Mouse (Mus musculus) myocyte (in vitro differentiated cells): Measurements from ENCODE around the gene Osbpl3. TPM values are rescaled to one million over a fixed set of nuclear protein-coding genes. Genes with fewer than 3 reads are reported as not detected.

Experiments used
- H3K27me3 ChIP-seq: one replicate; pipeline ENCODE4 v1.6.1; 2011; ENCODE audit not compliant: control insufficient read depth, insufficient read depth, insufficient read length
- H3K36me3 ChIP-seq: one replicate; pipeline ENCODE4 v1.6.1; 2011; ENCODE audit not compliant: control insufficient read depth, insufficient read depth
- H3K4me2 ChIP-seq: one replicate; pipeline ENCODE4 v1.6.1; 2011; ENCODE audit warnings: low read depth, control low read depth
- H3K4me3 ChIP-seq: one replicate; pipeline ENCODE4 v1.5.1; 2011; ENCODE audit warnings: mild to moderate bottlenecking, control low read depth, moderate library complexity
- H3K79me2 ChIP-seq: one replicate; pipeline ENCODE4 v1.6.1; 2011; ENCODE audit not compliant: control insufficient read depth, insufficient read depth
- H3ac ChIP-seq: one replicate; pipeline ENCODE4 v1.6.1; 2011; ENCODE audit not compliant: control insufficient read depth, insufficient read length
- CEBPB ChIP-seq: IDR thresholded peaks from 2 replicates; pipeline ENCODE4 v1.6.1; 2011; ENCODE audit warnings: mild to moderate bottlenecking, moderate library complexity; ENCODE audit not compliant: poor library complexity, insufficient read depth, severe bottlenecking
- E2F4 ChIP-seq: IDR thresholded peaks from one replicate; pipeline ENCODE4 v1.6.1; 2011; ENCODE audit warnings: mild to moderate bottlenecking, control low read depth, moderate library complexity; ENCODE audit not compliant: insufficient read depth
- MAX ChIP-seq: IDR thresholded peaks from one replicate; pipeline ENCODE4 v1.6.1; 2011; ENCODE audit warnings: low read depth, mild to moderate bottlenecking, control low read depth
- MYOD1 ChIP-seq, 3 experiments: IDR thresholded peaks; one replicate each; pipeline ENCODE4 v1.6.1; 2011; ENCODE audit warnings: control low read depth in 2 of 3, low read depth in 2 of 3, mild to moderate bottlenecking in 2 of 3, moderate library complexity in 1 of 3; ENCODE audit not compliant: insufficient read length in 2 of 3, control insufficient read depth in 1 of 3
- MYOG ChIP-seq, 3 experiments: IDR thresholded peaks; one replicate each; pipeline ENCODE4 v1.6.1; 2011; ENCODE audit warnings: control low read depth in 2 of 3, low read depth in 2 of 3, mild to moderate bottlenecking in 2 of 3; ENCODE audit not compliant: insufficient read length in 2 of 3, control insufficient read depth in 1 of 3, insufficient read depth in 1 of 3
- POLR2A ChIP-seq: IDR thresholded peaks from one replicate; pipeline ENCODE4 v1.6.1; 2011; ENCODE audit warnings: low read depth, mild to moderate bottlenecking, control low read depth, moderate library complexity; ENCODE audit not compliant: insufficient read length
- POLR2AphosphoS2 ChIP-seq: IDR thresholded peaks from one replicate; pipeline ENCODE4 v1.6.1; 2011; ENCODE audit warnings: low read depth, control low read depth; ENCODE audit not compliant: insufficient read length
- REST ChIP-seq: IDR thresholded peaks from one replicate; pipeline ENCODE4 v1.6.1; 2011; ENCODE audit warnings: mild to moderate bottlenecking, control low read depth, moderate library complexity; ENCODE audit not compliant: insufficient read depth, insufficient read length
- SRF ChIP-seq: IDR thresholded peaks from one replicate; pipeline ENCODE4 v1.6.1; 2011; ENCODE audit warnings: low read depth; ENCODE audit not compliant: control insufficient read depth, insufficient read length
- TCF12 ChIP-seq: IDR thresholded peaks from one replicate; pipeline ENCODE4 v1.6.1; 2011; ENCODE audit warnings: mild to moderate bottlenecking, control low read depth; ENCODE audit not compliant: poor library complexity, insufficient read depth, severe bottlenecking
- TCF3 ChIP-seq: IDR thresholded peaks from one replicate; pipeline ENCODE4 v1.6.1; 2011; ENCODE audit warnings: low read depth, control low read depth; ENCODE audit not compliant: insufficient read length
- USF1 ChIP-seq: IDR thresholded peaks from one replicate; pipeline ENCODE4 v1.6.1; 2011; ENCODE audit warnings: low read depth, mild to moderate bottlenecking, control low read depth, moderate library complexity
- polyA plus RNA-seq: library from polyadenylated mRNA; unstranded; fragments of >200 nt; fragmentation: generic; extraction: Trizol; gene quantifications from one replicate; pipeline ENCODE4 v1.2.1, GENCODE M21; 2012; ENCODE audit warnings: missing spikeins

The Osbpl3 gene
- polyA plus RNA-seq, 1 experiment = 8.9 TPM

DNA sequence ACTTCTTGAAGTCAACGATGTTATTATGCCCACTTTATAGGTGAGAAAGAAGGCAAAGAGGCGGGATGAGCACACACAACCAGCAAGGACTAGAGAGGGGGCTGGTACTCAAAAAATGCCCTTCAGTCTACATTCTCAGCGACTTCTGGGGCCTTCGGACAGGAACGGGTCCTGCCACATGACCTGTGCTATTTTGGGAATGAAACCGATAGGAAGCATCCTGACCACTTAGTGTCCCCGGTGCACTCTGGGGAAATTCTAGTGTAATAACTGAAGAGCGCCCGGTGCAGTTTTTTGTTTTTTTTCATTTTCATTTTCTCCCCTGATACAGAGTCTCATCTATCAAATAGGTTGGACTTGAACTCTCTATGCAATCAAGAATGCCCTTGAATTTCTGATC lies 130.5 kb downstream of the Osbpl3 start:
- H3K4me3 ChIP-seq = no peak overlapping the region
- TF ChIP-seq TCF12 = no peak
- no peak for TF ChIP-seq REST
- TF ChIP-seq TCF3 = no peak
- no peak overlapping the region for H3K4me2 ChIP-seq
- H3ac ChIP-seq = no peak overlapping the region
- H3K79me2 ChIP-seq = no peaks in the 10 kb centered on the region
- H3K27me3 ChIP-seq = no peaks in the 10 kb centered on the region
- H3K36me3 ChIP-seq = no peaks in the 10 kb centered on the region

GRCm38 (mm10) chr6:50322631-50323030 lies 133.4 kb downstream of the Osbpl3 start:
- Histone ChIP-seq H3K4me2 (no peak overlapping the region), H3ac (no peak overlapping the region), H3K4me3 (no peak overlapping the region), H3K36me3 (no peaks in the 10 kb centered on the region), H3K79me2 (no peaks in the 10 kb centered on the region), H3K27me3 (no peaks in the 10 kb centered on the region)
- TF ChIP-seq REST = no peak
- no peak for TF ChIP-seq MYOG (IDR thresholded peaks at IDR 0.05; ENCODE audit: control insufficient read depth in 1 of 3, insufficient read depth in 1 of 3, insufficient read length in 2 of 3, low read depth in 2 of 3)
- no peak for TF ChIP-seq MYOD1 (IDR thresholded peaks at IDR 0.05; ENCODE audit: control insufficient read depth in 1 of 3, insufficient read length in 2 of 3, low read depth in 2 of 3)
- no peak for TF ChIP-seq SRF
- TF ChIP-seq USF1 = no peak
- no peak for TF ChIP-seq POLR2A
- no peak for TF ChIP-seq MAX
- TF ChIP-seq TCF3 = no peak
- TF ChIP-seq TCF12 = no peak
- no peak for TF ChIP-seq POLR2AphosphoS2
- no peak for TF ChIP-seq CEBPB
- TF ChIP-seq E2F4 = no peak

GRCm38 (mm10) chr6:50321739-50322138 lies 134.3 kb downstream of the Osbpl3 start:
- H3ac ChIP-seq = no peak overlapping the region
- no peak overlapping the region for H3K4me2 ChIP-seq
- TF ChIP-seq POLR2AphosphoS2 (no peak), TCF3 (no peak), MAX (no peak), POLR2A (no peak), E2F4 (no peak), CEBPB (no peak), TCF12 (no peak), REST (no peak), MYOD1 (IDR thresholded peaks at IDR 0.05; ENCODE audit: control insufficient read depth in 1 of 3, insufficient read length in 2 of 3, low read depth in 2 of 3) (no peak), USF1 (no peak), MYOG (IDR thresholded peaks at IDR 0.05; ENCODE audit: control insufficient read depth in 1 of 3, insufficient read depth in 1 of 3, insufficient read length in 2 of 3, low read depth in 2 of 3) (no peak)
- no peak overlapping the region for H3K4me3 ChIP-seq
- H3K36me3 ChIP-seq = no peaks in the 10 kb centered on the region
- no peaks in the 10 kb centered on the region for H3K79me2 ChIP-seq
- H3K27me3 ChIP-seq = no peaks in the 10 kb centered on the region

- H3K4me3 ChIP-seq = no peak overlapping the region
- no peak for TF ChIP-seq MYOD1 (IDR thresholded peaks at IDR 0.05; ENCODE audit: control insufficient read depth in 1 of 3, insufficient read length in 2 of 3, low read depth in 2 of 3)
- TF ChIP-seq CEBPB = no peak
- no peak for TF ChIP-seq POLR2A
- no peak for TF ChIP-seq MYOG (IDR thresholded peaks at IDR 0.05; ENCODE audit: control insufficient read depth in 1 of 3, insufficient read depth in 1 of 3, insufficient read length in 2 of 3, low read depth in 2 of 3)
- TF ChIP-seq E2F4 = no peak
- TF ChIP-seq POLR2AphosphoS2 = no peak
- TF ChIP-seq TCF3 = no peak
- no peak for TF ChIP-seq REST
- no peak for TF ChIP-seq USF1
- no peak for TF ChIP-seq TCF12
- no peak for TF ChIP-seq SRF
- TF ChIP-seq MAX = no peak
- H3K36me3 ChIP-seq = no peaks in the 10 kb centered on the region
- H3K4me2 ChIP-seq = no peak overlapping the region
- no peak overlapping the region for H3ac ChIP-seq
- no peaks in the 10 kb centered on the region for H3K27me3 ChIP-seq
- no peaks in the 10 kb centered on the region for H3K79me2 ChIP-seq
Observed at GRCm38 (mm10) chr6:50318590-50319172, 137.3 kb downstream of the Osbpl3 start.

DNA sequence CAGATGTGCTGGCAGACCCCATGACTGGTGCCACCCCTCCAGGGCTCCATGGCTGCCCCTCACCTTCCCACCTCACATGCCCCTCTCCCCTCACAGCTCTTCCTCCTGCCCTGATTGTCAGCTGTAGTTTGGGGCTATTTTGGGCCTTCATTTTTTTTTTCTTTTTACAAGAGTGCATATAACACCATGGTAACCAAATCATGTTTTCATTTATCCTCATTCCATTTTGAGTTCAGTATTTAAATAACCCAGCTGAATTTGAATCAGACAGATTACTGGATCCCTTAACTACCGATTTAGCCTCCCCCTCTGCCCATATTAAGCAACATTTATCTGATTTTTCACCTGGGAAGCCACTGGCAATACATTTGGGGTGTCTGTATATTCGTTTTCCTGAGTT lies 137.9 kb downstream of the Osbpl3 start:
- Histone ChIP-seq H3K36me3 (no peaks in the 10 kb centered on the region), H3K4me3 (no peak overlapping the region), H3ac (no peak overlapping the region), H3K4me2 (no peak overlapping the region), H3K27me3 (no peaks in the 10 kb centered on the region), H3K79me2 (no peaks in the 10 kb centered on the region)
- TF ChIP-seq E2F4 (no peak), MAX (no peak), USF1 (no peak), REST (no peak), SRF (no peak), MYOD1 (IDR thresholded peaks at IDR 0.05; ENCODE audit: control insufficient read depth in 1 of 3, insufficient read length in 2 of 3, low read depth in 2 of 3) (no peak), POLR2A (no peak), POLR2AphosphoS2 (no peak), MYOG (IDR thresholded peaks at IDR 0.05; ENCODE audit: control insufficient read depth in 1 of 3, insufficient read depth in 1 of 3, insufficient read length in 2 of 3, low read depth in 2 of 3) (no peak), TCF3 (no peak)
